Mouse (Mus musculus): Measurements from ENCODE around the gene Sugt1.
A peak's percentile ranks its signal among the peaks of the same experiment; 100 is the strongest.

Sugt1 gene

GRCm38 (mm10) chr14:79677891-79678687 lies 90.6 kb downstream of the Sugt1 start:
- DNase-seq (ENCODE audit: low read depth), result peak; percentile 70

GRCm38 (mm10) chr14:79680652-79681051 lies 93.2 kb downstream of the Sugt1 start:
- DNase-seq (ENCODE audit: low read depth), result no peak
